Mouse (Mus musculus) left cerebral cortex, adult 9 months (tissue): Measurements from ENCODE around the gene Dnaaf3.

ENCODE experiments used
- DNase-seq, 2 experiments: peaks; one replicate each; pipeline ENCODE4 v3.0.0; 2022; ENCODE audit warnings: low spot score in 2 of 2

Dnaaf3 gene

DNA sequence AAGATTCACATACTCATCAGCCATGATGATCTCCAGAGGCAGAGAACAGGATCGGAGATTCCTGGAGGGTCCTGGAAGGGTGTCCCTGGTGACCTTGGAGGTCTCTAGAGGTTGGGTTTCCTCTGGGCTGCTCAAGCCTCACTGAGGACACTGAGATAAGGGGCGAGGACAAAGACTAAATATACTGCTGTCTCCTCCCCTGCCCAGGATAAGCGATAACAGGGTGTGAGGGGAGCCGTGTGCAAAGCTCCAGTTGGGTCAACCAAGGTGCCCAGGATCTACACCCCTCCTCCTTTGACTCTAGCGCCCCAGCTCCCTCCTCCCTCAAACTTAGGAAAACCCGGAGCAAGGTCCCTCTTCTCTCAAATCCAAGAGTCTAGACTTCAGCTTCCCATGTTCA, 10.0 kb downstream of the Dnaaf3 start:
- no peak for DNase-seq

DNA sequence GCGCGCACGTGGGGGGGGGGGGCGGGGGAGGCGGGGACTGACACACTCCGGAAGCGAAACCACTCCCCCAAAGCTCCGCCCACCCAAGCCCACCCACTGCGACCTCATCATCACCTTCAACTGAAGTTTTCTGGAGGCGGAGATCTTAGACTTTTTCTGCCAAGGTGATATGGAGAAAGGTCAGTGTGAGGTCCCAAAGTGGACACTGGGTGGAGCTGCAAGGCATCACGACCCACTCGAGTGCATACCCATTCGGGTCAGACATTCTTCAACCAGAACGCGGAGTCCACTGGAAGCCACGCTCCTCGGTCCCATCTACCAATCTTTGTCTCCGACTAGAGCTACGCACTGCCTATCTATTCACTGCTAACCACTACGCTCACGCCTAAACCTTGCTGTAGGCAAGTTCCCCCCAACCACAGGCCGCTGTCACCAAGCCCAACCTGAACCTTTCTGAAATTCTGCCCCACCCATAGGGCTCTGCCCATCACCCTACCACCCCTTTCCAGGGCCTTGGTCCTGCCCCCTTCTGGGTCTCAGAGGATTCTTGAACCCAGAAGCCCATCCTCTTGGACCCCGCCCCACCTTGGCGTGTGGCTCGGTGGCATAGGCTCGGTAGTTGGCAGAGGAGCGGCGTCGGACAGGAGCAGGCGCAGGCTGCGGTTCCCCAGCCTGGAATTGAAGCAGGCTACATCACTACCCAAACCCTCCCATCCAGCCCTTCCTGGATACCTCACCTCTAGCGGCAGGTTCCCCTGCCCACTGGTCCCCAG, 10.8 kb downstream of the Dnaaf3 start:
- no peak for DNase-seq

DNA sequence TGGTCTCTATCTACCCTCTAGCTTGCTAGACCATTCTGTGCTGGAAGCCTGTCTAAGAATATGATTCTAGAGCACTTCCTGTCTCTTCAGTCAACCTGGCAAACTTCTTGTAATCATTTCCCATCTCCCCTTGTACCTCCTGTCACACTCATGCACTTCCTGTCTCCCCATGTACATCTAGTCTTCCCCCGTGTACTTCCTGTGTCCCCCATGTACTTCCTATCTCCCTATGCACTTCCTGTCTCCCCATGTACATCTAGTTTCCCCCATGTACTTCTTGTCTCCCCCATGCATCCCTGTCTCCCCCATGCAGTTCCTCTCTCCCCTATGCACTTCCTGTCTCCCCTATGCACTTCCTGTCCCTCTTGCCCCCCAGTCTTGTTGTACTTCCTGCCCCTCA, 13.8 kb downstream of the Dnaaf3 start:
- no peak for DNase-seq

DNA sequence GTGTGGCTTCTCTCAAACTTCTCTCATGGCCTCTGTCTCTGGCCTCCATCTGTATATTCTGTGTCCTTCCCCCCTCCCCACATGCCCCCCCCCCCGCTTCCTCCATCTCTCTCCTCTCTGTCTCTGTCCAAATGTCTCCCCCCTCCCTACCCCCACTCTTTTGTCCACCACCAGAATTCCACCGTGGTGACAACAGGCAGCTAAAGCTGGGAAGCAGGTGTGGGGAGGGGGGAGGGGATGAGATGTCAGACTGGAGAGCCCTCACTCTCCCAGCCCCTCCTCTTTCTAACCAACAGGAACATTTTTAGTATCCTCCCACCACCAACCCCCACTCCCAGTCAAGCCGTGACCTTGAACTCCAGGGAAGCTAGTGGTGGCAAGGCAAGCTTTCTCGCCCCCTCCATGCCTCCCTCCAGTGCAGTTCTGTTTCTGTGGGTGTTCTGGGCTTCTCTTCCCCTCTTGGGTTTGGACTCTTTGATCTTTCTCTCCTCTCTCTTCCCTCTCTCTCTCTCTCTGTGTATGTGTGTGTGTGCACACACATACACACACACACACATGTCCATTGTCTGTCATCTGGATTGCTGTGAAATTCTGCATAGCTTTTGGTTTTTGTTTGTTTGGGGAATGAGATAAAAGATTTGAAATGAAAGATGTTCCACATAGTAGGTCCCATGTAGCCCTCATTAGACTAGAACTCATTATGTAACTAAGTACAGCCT, 15.8 kb downstream of the Dnaaf3 start, which contains the start of gene Tnnt1:
Gene Tnnt1, minus strand, starts transcription at position 51 of the 719 bp plus-strand sequence.
- no peak for DNase-seq

DNA sequence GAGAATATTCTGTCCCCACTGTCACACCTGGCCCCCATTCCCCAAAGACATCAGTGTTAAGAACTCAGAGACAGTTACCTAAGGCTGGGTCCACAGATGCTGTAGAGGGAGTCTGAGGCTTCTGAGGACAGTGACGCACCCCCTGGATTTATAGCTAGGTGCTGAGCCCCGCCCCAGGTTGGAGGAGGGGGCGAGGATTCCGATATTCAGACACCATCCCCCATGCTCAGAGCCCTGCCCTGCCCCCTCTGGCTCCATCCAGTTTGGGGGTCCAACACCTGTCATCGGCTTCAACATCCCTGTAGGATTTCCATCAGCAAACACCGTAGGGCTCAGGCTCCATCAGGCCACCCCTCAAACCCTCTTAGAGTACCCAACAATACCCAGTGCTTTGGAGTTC, 16.4 kb downstream of the Dnaaf3 start:
- no peak for DNase-seq

DNA sequence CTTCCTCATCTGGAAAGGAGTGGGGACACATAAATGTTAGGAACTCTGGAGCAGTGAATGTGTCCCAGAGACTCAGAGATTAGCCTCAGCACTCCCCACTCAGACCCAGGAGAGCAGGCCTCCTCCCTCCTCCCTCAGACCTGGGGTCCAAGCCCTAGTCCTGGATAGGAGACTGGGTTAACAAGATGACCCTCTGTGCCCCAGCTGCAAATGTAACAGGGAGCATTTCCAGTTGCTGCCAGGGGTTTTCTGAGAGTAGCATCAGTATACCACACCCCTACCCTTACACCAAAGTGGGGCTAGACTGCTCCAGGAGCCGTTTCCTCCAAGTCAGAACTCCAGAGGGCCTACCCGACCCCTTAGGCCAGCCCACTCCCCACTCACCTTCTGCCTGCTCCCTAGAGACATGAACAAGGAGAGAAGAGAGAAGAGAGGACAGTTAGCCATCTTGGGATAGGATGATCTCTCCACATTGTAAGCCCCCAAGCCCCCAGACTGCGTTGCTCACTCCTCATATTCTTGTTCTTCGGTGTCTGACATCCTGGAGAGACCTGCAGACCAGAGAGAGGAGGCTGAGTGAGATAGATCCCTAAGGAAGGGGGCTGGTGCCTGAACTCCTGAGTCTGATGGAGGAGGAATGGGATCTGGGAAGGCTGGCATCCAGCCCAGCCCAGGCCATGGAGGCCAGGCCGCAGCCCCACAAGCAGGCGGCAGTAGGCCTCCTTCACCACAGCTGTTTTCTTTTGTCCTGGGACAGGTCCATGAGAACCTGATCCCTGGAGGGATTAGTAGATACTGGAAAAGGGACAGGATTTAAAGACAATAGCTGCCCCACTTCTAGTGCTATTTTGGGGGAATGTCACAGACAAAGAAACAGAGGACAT, 18.2 kb downstream of the Dnaaf3 start:
- DNase-seq: no peak

DNA sequence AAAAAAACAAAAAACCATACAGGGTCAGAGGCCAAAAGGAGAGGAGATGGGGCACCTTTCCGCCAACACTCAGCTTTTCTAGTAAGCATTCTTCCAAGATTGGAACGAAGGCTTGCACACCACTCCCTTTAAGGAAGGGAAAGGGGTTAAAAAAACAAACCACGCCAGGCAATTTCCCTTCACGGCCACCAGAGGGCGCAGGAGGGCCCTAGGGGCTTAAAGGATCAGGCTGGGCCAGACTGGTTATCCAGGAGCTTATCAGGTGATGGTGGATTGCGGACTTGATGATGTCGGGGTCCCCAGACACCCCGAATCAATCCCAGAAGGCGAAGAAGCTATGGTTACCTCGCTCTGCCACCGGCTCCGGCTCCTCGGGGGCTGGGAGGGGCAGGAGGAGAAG, 19.0 kb downstream of the Dnaaf3 start:
- no peak for DNase-seq

DNA sequence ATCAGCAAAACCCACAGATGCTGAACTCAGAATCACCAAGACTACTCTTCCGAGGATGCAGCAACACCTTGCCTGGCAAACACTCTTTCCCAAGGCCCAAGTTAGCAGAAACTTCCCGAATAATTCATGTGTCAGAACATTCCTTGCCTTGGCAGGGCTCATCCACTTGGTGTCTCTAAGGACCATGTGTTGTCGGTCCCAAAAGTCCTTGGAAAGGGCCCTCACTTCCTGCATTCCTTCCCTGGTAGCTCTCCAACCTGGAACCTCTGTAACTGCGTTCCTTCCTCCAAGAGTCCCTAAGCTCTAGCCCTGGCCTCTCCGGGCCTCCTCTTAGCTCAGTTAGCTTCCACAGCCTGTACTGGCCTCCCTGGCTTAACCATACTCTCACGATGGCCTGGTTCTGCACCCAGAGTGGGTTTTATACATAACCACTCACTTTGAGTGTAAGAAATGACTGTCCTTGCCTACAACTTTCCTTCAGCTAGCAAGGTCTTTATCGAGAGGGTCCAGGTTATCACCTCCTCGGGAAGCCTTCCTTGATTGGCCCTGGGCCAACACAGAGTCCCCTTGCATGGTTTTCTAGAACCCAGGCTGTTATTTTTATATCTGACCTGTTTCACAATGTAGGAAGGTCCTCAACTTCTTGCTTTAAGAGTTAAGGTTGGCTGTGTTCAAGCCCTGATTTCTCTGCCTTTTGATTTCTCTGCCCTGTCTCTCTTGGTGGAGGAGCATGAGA, 20.6 kb downstream of the Dnaaf3 start:
- no peak for DNase-seq

DNA sequence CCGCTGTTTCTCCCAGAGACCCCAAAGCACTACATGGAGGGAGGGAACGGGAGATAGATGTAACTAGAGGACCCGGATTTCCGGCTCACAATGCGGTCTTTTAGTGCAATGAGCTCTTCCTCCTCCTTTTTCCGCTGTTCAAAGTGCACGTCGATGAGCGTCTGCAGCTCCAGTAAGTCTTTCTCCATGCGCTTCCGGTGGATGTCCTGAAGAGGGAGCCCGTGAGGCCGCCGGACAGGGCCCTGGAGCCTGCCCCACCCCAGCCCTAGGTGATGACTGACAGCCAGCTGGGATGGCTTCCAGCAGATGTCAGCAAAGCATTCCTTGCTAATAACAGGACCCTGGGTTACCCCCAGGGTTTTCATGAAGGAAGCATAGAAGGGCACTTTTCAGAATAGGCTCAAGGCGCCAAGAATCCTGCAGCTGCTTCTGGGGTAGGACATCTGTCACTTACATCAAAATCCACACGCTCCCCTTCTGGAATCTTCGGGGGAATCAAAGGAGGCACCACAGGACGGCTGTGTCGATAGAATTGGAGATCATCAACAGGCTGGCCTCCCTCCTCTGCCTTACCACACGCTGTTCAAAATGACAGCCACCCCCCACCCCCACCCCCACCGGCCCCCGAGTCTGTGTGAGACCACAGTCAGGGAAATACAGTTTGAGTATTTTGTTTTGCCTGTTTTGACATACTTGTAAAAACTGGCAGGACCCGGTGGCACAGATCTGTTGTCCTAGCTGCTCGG, 22.2 kb downstream of the Dnaaf3 start:
- no peak for DNase-seq

DNA sequence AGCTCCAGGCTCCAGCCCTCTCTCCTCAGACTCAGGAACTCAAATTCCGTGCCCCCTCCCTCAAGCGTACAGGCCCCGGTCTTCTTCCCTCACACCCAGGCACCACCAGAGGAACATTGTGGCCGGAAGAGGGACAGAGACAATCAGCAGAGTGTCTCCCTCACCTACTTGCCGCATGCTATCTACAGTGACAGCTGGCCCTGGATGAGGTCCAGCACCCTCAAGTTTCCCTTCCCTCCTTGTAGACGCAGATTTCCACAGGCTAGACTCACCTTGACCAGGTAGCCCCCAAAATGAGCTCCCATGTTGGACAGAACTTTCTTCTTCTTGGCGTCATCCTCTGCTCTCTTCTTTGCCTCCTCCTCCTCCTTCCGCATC, 23.5 kb downstream of the Dnaaf3 start:
- no peak for DNase-seq

DNA sequence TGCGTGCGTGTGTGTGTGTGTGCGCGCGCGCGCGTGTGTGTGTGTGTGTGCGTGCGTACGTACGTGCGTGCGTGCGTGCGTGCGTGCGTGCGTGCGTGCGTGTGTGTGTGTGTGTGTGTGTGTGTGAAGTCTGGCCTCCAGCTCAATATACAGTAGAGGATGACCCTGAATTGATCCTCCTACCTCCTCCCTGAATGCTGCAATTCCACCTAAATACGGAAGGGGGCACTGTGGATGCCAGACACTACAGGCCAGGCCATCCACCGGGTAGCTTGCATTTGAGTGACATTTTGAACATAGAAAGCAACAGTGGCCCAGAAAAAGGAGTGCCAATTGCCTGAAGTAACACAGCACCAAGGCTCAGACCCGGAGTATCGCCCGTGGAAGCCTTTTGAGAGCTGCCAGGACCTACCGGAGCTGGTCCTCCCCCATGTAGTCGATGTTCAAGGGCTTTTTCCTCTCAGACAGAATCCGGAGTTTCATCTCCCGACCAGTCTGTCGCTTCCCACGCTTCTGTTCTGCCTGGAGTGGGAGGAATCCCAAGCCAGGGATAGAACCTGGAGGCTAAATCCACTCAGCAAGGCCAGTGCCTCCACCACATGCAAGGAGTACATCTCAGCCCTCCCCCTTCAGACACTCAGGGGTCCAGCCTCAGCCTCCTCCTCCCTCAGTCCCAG, 24.1 kb downstream of the Dnaaf3 start:
- peak in 1 of 2 experiments; percentile 63 for DNase-seq

DNA sequence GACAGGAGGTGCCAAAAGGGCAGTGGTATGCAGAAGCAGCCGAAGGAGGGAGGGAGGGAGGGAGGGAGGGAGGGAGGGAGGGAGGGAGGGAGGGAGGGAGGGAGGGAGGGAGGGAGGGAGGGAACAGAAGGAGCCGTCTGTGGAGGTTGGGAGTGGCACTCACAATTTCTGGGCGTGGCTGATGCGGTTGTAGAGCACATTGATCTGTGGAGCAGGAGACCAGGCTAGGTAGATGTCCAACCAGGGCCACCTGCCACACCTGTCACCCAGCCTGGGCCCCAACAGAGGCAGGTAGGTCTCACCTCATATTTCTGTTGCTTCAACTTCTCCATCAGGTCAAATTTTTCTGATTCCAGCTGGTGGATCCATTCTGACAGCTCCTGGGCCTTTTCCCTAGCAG, 25.0 kb downstream of the Dnaaf3 start:
- no peak for DNase-seq

DNA sequence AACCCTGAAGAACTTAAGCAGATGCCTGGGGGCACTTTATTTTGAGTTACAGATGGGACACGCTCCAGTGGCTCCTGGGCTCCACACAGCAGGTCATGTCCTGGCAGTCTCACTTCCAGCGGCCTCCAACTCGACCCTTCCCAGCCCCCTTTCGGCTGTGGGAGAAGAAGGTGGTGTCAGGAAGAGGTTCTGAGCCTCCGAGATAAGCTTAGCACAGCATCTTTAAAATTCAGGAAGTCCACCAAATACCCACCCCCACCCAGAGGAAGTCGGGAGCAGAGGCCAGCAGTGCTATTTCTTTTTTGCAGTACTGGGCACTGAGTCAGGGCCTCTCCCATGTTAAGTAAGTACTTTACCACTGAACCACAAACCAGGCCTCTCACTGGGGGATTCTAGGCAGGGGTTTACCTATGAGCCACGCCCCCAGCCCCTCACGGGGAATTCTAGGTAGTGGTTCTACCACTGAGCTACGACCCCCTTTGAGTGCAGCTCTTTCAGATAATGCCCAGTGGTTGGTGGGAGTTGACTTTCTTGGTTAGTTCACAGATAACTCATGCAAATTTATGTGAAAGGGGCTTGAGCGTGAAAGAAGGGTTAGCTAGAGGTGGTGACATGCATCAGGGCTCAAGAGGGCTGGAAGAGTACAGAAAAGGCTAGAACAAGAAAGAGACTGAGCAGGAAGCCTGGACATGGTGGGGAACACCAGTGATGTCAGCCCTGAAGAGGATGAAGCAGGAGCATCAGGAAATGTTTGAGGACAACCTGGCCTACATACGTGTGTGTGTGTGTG, 27.4 kb downstream of the Dnaaf3 start:
- DNase-seq: no peak

DNA sequence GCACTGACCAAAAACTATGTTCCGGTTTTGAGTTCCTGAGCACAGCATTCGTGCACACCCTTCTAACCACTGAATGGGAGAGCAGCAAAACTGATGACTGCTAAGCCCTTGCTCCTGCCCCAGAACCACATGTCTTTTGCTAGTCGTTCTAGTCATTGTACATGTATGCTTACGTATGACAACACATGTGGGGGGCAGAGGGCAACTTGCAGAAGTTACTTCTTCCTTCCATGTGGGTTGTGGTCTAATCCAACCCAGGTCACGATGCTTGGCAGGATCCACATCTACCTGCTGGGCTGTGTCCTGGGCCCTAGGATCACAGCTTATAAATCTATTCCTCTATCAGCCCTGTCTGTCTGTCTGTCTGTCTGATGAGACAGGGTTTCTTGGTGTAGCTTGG, 28.4 kb downstream of the Dnaaf3 start:
- no peak for DNase-seq

DNA sequence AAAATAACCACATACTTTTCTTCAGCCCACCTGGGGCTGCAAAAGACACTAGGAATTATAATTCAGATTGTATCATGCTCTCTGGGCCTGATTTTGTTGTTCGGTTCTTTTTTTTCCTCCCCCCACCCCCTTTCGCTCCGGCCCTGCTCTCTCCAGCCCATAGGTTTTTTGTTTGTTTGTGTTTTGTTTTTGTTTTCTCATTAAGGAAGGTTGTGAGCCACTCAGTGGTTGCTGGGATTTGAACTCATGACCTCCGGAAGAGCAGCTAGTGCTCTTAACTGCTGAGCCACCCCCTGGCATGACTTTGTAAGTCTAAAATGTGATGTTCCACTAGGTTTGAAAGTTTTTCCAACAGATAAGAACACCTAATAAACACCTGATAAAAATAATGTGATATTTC, 29.2 kb downstream of the Dnaaf3 start:
- no peak for DNase-seq

DNA sequence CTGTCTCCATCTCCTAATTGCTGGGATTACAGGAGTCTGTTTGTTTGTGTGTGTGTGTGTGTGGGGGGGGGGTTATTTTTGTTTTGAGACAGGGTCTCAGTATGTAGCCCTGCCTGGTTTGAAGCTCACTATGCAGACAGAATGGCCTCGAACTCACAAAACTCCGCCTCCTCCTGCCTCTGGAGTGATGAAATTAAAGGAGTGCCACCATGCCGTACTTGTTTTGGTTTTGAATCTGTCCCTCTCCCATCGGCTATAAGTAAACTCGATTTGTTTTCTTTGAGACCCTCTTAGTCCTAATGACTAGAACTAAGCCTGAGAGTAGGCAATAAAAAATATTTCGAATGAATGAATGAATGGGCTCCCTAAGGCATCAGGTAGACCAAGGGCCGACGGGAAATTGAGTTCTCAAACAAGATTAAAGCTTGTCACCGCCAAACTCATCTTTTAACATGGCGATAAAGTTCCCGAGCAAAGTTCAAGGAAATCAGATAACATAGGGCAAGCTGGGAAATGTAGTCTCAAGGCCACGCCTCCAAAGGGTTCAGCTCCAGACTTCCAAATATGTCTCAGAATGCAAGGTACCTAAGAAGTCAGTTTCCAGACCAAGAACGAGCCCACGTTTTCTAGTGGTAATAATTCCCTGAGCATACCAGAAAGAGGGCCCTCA, 29.7 kb downstream of the Dnaaf3 start:
- peak; percentile 69 to 84 for DNase-seq

DNA sequence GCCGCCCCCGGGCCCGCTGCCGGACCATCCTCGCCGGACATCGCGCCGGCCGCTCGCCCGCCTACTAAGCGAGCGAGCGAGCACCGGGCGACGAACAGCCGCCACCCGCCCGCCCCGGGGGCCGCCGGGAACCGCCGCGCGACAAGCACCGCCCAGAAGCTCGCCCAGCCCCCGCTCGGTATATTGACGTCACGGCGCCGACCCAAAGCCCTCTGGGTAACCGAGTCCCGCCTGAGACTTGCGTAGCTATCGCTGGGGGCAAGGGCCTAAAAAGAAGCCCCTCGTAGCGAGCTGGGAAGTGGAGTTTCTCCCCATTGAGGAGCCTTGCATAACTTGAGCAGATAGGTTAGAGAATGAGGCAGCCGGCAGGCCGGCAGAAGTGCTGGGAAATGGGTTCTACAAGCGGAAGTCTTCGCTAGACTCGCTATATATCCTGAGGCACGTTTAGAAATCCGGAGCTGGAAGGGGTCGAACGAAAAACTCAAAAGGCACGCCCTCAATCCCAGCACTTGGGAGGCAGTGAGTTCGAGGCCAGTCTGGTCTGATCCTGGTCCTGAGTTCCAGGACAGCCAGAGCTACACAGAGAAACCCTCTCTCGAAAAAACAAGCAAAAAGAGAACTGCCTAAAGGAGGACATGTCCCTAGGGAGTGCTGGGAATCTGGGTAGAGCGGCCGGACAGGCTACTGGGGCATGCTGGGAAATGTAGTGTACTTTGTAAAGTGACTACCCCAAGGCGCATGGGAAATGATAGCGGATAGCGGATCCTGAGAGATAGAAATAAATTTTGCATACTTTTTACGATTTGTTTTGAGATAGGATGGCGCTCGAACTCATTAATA, 30.5 kb downstream of the Dnaaf3 start, which contains the start of gene Ppp1r12c:
Gene Ppp1r12c, minus strand, starts transcription at position 123 of the 840 bp plus-strand sequence.
- DNase-seq: peak; percentile 87 to 95
